Mouse (Mus musculus): ENCODE data around the gene Sp110. TPM values are rescaled to one million over a fixed set of nuclear protein-coding genes. Genes with fewer than 3 reads are reported as not detected.
"Not testable (repeated sequence)": the region's sequence is repeated elsewhere in the genome, so short reads cannot be mapped to it uniquely, and the experiment has no call there.

Gene Sp110
- polyA plus RNA-seq, 1 experiment from 2014 or later, result 1.1 TPM

DNA sequence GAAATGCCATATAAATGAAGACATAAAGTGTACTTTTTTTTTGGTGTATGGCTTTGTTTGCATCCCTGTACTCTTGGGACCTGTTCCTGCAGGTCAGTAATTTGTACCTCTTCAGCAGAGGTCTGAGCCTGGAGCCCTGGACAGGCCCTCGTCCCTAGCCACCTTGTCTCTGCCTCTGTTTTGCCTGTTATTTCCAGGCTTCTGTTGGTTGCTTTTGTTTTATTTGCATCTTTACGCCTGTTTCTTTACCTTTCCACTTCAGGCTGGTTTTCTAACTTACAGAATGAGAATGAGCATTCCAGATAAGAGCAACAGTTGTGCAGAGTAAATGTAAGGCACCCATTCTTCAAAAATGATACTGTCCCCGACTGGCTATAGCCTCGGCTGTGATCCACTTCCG is 1.5 kb upstream of the Sp110 start, which contains the start of gene Sp140:
TSS of gene Sp140 (plus strand) at position 301 of the 400 bp plus-strand sequence.
- H3K27me3 ChIP-seq (ENCODE audit: insufficient read depth, low read length); H3K4me1 ChIP-seq (ENCODE audit: insufficient read depth); H3K27ac ChIP-seq (ENCODE audit: low read depth); H3K9me3 ChIP-seq (ENCODE audit: low read depth, low read length); H3K4me2 ChIP-seq; H3K36me3 ChIP-seq (ENCODE audit: insufficient read depth); DNase-seq; ATAC-seq (ENCODE audit: insufficient read depth); H3K9ac ChIP-seq; H3K4me3 ChIP-seq (ENCODE audit: low read depth, low read length): not testable (repeated sequence)
- no CpG with 5 or more reads among the region's 5 CpGs for WGBS

DNA sequence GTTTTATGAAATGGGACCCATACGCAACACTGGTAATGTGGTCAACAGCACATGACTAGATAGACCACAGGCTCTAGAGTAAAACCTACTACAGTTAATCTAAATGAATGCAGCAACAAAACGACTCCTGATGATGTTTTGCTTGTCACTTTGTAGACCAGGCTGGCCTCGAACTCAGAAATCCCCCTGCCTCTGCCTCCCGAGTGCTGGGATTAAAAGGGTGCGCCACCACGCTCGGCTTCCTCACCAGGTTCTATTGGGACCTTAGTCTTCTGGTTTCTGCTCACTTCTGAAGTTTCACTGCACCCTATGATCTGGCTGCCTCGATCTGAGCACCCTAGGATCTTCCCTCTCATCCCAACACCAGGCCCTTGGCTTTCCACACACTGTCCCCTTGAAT is 6.1 kb downstream of the Sp110 start:
- not testable (repeated sequence) for H3K4me2 ChIP-seq; H3K36me3 ChIP-seq (ENCODE audit: insufficient read depth); H3K27me3 ChIP-seq (ENCODE audit: insufficient read depth, low read length); H3K4me3 ChIP-seq (ENCODE audit: low read depth, low read length); H3K4me1 ChIP-seq (ENCODE audit: insufficient read depth); H3K27ac ChIP-seq (ENCODE audit: low read depth); H3K9me3 ChIP-seq (ENCODE audit: low read depth, low read length); H3K9ac ChIP-seq; DNase-seq; ATAC-seq (ENCODE audit: insufficient read depth)
- 80% methylated on average over 8 of the region's 8 CpGs for WGBS

DNA sequence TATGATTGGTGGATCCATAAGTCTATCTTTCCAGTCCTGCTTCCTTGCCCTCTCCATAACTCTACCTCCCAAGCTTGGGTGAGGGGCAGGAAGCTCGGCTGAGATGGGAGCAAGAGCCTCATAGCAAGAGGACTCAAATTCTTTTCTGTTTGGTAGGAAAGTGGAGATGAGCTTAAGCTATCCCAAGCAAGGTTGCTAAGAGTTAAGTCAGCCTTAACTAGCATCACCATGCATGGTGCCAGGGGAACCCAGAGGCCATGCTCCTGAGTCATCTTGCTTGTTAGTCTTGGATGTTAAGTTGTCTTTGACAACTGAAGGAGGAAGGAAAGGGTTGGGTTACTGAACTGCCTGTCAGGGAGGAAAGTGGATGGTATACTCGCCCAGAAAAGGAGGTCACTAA is 9.9 kb downstream of the Sp110 start:
- H3K36me3 ChIP-seq (ENCODE audit: insufficient read depth); H3K4me2 ChIP-seq; H3K9ac ChIP-seq; H3K27ac ChIP-seq (ENCODE audit: low read depth); H3K4me3 ChIP-seq (ENCODE audit: low read depth, low read length); DNase-seq; H3K4me1 ChIP-seq (ENCODE audit: insufficient read depth); H3K9me3 ChIP-seq (ENCODE audit: low read depth, low read length); ATAC-seq (ENCODE audit: insufficient read depth); H3K27me3 ChIP-seq (ENCODE audit: insufficient read depth, low read length): not testable (repeated sequence)
- WGBS, result 83% methylated on average over 1 of the region's 2 CpGs

DNA sequence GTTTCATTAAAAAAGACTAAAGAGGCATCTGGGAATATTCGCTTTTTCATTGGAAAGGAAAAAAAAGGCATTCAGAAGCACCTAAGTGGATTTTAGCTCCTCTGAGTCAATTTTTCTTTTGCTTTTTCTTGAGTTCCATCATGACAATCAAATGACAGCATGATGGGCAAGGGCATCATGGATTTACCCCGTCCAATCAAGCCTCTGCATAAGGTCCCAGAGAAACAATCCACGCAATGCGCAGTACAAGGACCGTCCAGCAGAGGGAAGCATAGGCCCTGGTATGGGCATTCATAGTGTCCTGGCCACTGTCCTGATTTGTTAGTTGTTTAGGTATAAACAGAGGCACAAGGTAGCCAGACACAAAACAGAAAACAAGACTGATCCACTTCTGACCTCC is 17.1 kb downstream of the Sp110 start:
- TF ChIP-seq CTCF (IDR thresholded peaks at IDR 0.05; ENCODE audit: low read depth), result peak; percentile 50
- not testable (repeated sequence) for ATAC-seq (ENCODE audit: insufficient read depth); H3K9me3 ChIP-seq (ENCODE audit: low read depth, low read length); H3K27me3 ChIP-seq (ENCODE audit: insufficient read depth, low read length); H3K4me1 ChIP-seq (ENCODE audit: insufficient read depth); H3K9ac ChIP-seq; H3K4me2 ChIP-seq; H3K36me3 ChIP-seq (ENCODE audit: insufficient read depth); H3K4me3 ChIP-seq (ENCODE audit: low read depth, low read length); H3K27ac ChIP-seq (ENCODE audit: low read depth)
- DNase-seq, result peak; percentile 1
- WGBS, result 29% methylated on average over 5 of the region's 5 CpGs

DNA sequence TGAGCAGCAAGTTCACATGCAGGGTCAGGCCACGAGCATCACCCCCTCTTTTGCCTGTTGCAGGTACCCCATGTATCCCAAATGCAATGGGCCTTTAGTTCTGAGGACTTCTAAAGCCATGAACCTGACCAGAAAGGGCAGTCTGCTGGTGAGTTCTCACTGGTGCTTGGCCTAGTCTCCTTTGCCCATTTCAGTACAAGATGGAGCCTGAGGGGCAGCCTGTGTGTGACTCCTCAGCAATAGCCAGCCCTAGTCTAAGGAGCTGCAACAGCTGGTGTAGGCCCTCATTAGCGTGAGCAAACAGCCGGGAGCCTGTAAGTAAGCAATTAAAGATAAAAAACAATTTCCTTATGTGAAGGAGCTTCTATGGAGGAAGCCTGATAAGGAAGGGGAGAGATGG is 18.0 kb downstream of the Sp110 start:
- not testable (repeated sequence) for H3K4me1 ChIP-seq (ENCODE audit: insufficient read depth); H3K9ac ChIP-seq; H3K27me3 ChIP-seq (ENCODE audit: insufficient read depth, low read length); H3K9me3 ChIP-seq (ENCODE audit: low read depth, low read length); H3K36me3 ChIP-seq (ENCODE audit: insufficient read depth); H3K27ac ChIP-seq (ENCODE audit: low read depth); ATAC-seq (ENCODE audit: insufficient read depth); DNase-seq; H3K4me3 ChIP-seq (ENCODE audit: low read depth, low read length); H3K4me2 ChIP-seq
- WGBS, result 77% methylated on average over 3 of the region's 3 CpGs

DNA sequence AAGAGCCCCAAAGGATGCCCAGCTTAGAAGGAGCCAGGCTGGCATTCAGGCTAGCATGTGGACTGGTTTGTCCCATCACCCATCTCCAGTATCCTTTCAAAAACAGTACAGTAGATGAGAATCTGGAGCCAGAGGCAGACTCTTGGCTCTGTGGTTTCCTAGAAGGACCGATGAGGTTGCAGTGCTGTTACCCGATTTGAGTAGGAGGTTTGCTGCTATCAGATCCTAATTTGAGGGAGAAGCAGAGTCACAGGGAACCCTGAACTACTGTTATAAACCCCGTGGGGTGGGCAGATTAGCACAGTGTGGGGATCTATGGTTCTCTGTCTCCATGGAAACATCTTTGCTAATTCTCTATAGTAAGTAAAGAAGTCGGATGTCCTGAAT is 18.5 kb downstream of the Sp110 start:
- 84% methylated on average over 2 of the region's 4 CpGs for whole genome bisulfite sequencing
- H3K4me2 ChIP-seq; H3K4me1 ChIP-seq (ENCODE audit: insufficient read depth); H3K36me3 ChIP-seq (ENCODE audit: insufficient read depth); H3K9me3 ChIP-seq (ENCODE audit: low read depth, low read length); H3K27ac ChIP-seq (ENCODE audit: low read depth); H3K27me3 ChIP-seq (ENCODE audit: insufficient read depth, low read length); DNase-seq; H3K9ac ChIP-seq; H3K4me3 ChIP-seq (ENCODE audit: low read depth, low read length); ATAC-seq (ENCODE audit: insufficient read depth): not testable (repeated sequence)

DNA sequence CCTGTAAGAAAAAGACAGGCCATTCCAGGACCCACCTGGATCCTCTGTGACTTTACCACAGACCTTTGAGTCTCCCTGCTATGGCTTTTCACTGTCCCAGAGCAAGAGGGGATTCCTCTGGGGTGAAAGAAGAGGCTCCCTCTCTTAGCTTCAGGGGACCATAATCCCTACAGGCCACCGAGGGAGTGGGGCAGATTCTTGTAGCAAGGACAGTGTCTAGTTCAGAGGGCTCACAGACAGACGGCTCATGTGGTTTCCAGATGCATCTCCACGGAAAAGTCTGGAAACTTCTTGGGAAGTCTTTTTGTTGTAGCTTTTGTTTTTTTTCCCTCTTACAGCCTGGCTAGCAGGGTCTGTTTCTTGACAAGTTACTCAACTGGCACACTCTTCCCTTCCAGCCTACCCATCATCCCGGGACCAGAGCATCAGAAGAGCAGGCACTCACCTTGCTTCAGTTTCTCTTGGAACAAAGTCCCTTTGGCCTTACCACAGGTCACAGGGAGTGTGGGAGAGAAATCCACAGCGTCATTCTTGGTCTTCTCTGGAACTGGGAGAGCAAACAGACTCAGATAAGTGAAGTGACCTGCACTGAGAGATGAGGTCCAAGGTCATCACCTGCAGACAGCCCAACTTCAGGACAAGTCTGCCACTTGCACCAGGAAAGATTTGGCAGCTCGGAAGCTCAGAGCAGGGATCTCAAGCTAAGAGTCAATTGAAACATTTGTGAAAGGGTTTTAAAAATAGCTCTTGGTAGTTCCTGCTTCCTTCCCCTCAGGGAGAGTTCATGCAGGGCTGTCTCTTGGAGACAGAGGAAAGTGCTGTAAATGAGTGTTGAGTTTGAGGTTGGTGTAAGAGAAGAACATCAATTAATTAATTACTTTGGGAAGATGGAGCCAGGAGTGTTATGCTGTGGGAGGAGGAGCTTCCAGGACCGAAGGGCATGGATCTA is 19.1 kb downstream of the Sp110 start:
- not testable (repeated sequence) for H3K27me3 ChIP-seq (ENCODE audit: insufficient read depth, low read length); ATAC-seq (ENCODE audit: insufficient read depth); H3K27ac ChIP-seq (ENCODE audit: low read depth); H3K4me3 ChIP-seq (ENCODE audit: low read depth, low read length); H3K36me3 ChIP-seq (ENCODE audit: insufficient read depth); DNase-seq; H3K4me2 ChIP-seq; H3K9ac ChIP-seq; H3K9me3 ChIP-seq (ENCODE audit: low read depth, low read length); H3K4me1 ChIP-seq (ENCODE audit: insufficient read depth)
- WGBS, result 68% methylated on average over 6 of the region's 7 CpGs

DNA sequence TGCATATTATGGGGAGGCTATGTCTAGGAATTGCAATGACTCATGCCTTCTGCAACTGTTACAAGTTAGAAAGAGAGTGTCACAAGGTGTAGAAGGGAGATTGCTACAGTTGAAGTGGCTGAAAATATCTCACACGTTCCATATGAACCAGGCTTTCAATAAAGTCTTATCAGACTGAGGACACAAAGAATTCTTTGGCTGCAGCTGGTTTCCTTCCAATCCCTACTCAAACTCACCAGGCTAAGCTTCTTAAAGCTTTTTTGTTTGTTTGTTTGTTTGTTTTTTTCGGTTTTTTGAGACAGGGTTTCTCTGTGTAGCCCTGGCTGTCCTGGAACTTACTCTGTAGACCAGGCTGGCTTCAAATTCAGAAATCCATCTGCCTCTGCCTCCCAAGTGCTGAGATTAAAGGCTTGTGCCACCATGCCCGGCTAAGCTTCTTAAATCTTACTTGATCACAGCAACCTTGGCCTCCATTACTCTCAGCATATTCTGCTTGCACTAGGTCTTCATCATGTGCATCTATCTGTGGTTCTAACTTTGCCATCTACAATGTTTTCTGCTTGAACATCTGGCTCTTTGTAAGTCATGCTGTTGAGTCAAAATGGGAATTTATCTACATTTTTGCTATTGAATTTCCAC is 20.1 kb downstream of the Sp110 start:
- not testable (repeated sequence) for H3K9ac ChIP-seq; H3K4me3 ChIP-seq (ENCODE audit: low read depth, low read length); H3K4me1 ChIP-seq (ENCODE audit: insufficient read depth); H3K9me3 ChIP-seq (ENCODE audit: low read depth, low read length); H3K36me3 ChIP-seq (ENCODE audit: insufficient read depth); H3K4me2 ChIP-seq; H3K27me3 ChIP-seq (ENCODE audit: insufficient read depth, low read length); DNase-seq; ATAC-seq (ENCODE audit: insufficient read depth); H3K27ac ChIP-seq (ENCODE audit: low read depth)
- WGBS, result 57% methylated on average over 3 of the region's 3 CpGs

DNA sequence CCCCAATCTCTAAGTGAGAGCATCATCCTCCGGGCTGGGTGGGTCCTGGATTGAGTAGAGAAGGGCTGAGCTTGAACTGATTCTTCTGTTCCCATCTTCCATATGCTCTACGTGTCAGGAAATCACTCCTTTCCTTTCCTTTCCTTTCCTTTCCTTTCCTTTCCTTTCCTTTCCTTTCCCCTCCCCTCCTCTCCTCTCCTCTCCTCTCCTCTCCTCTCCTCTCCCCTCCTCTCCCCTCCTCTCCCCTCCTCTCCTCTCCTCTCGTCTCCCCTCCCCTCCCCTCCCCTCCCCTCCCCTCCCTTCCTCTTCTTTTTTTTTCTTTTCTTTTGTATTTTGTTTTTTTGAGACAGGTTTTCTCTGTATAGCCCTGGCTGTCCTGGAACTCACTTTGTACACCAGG is 23.2 kb downstream of the Sp110 start, which contains the start of gene G530012D18Rik:
TSS of gene G530012D18Rik (plus strand) at position 301 of the 400 bp plus-strand sequence.
- not testable (repeated sequence) for H3K4me1 ChIP-seq (ENCODE audit: insufficient read depth); H3K27ac ChIP-seq (ENCODE audit: low read depth); H3K4me3 ChIP-seq (ENCODE audit: low read depth, low read length); H3K9ac ChIP-seq; H3K27me3 ChIP-seq (ENCODE audit: insufficient read depth, low read length); ATAC-seq (ENCODE audit: insufficient read depth); H3K4me2 ChIP-seq; H3K36me3 ChIP-seq (ENCODE audit: insufficient read depth); DNase-seq; H3K9me3 ChIP-seq (ENCODE audit: low read depth, low read length)
- WGBS, result 61% methylated on average over 2 of the region's 3 CpGs

DNA sequence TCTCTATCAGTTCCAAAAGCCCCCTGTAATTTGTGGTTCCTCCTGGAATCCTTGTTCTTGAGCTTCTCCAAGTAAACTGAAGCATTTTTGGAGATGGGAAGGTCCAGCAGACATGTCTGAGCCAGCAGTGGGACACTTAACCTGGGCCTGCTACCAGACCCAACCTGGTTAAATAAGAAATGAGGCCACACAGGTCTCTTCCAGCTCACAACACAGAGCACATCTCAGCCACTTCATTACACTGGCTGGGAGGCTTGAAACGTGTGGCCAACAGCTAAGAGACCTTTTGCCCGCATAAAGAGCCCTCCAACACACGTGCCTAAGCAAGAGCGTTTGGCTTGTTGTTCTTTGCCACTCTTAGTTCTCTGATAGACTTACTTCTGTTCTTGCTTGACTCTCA is 25.1 kb downstream of the Sp110 start:
- not testable (repeated sequence) for DNase-seq; ATAC-seq (ENCODE audit: insufficient read depth); H3K9ac ChIP-seq; H3K27ac ChIP-seq (ENCODE audit: low read depth); H3K4me1 ChIP-seq (ENCODE audit: insufficient read depth); H3K36me3 ChIP-seq (ENCODE audit: insufficient read depth); H3K4me2 ChIP-seq; H3K27me3 ChIP-seq (ENCODE audit: insufficient read depth, low read length); H3K9me3 ChIP-seq (ENCODE audit: low read depth, low read length); H3K4me3 ChIP-seq (ENCODE audit: low read depth, low read length)
- WGBS, result 64% methylated on average over 4 of the region's 4 CpGs
